Mouse (Mus musculus): Measurements from ENCODE around the gene Rtl8a.
"Not testable (repeated sequence)": the region's sequence is repeated elsewhere in the genome, so short reads cannot be mapped to it uniquely, and the experiment has no call there.

The Rtl8a gene

GRCm38 (mm10) chrX:53642980-53643961 lies at the start of gene Rtl8a:
Gene Rtl8a, minus strand, starts transcription at chrX:53643682.
- peak; percentile 69 for DNase-seq (ENCODE audit: low spot score)

- no peak for DNase-seq (ENCODE audit: low spot score)
These were observed 49.7 kb upstream of the Rtl8a start for GRCm38 (mm10) chrX:53693141-53693540.

- DNase-seq (ENCODE audit: low spot score): no peak
These were observed 48.6 kb upstream of the Rtl8a start for GRCm38 (mm10) chrX:53692065-53692464.

- DNase-seq (ENCODE audit: low spot score): not testable (repeated sequence)
These were observed 41.2 kb upstream of the Rtl8a start for GRCm38 (mm10) chrX:53684676-53685075.

GRCm38 (mm10) chrX:53682650-53683049 lies 39.2 kb upstream of the Rtl8a start:
- DNase-seq (ENCODE audit: low spot score): not testable (repeated sequence)

GRCm38 (mm10) chrX:53676943-53677342 lies 33.5 kb upstream of the Rtl8a start:
- peak; percentile 50 for DNase-seq (ENCODE audit: low spot score)

- not testable (repeated sequence) for DNase-seq (ENCODE audit: low spot score)
These were observed 27.2 kb upstream of the Rtl8a start for GRCm38 (mm10) chrX:53670696-53671095.

- peak; percentile 73 for DNase-seq (ENCODE audit: low spot score)
These were observed 26.8 kb upstream of the Rtl8a start, which contains the start of gene Rtl8b for GRCm38 (mm10) chrX:53670294-53670693. Gene Rtl8b, minus strand, starts transcription at chrX:53670408.

- not testable (repeated sequence) for DNase-seq (ENCODE audit: low spot score)
These were observed 26.2 kb upstream of the Rtl8a start for GRCm38 (mm10) chrX:53669557-53670270.

- not testable (repeated sequence) for DNase-seq (ENCODE audit: low spot score)
These were observed 9.4 kb upstream of the Rtl8a start for GRCm38 (mm10) chrX:53652917-53653316.

GRCm38 (mm10) chrX:53645885-53646284 lies 2.4 kb upstream of the Rtl8a start:
- no peak for DNase-seq (ENCODE audit: low spot score)

GRCm38 (mm10) chrX:53642604-53642979 lies 890 bp downstream of the Rtl8a start:
- not testable (repeated sequence) for DNase-seq (ENCODE audit: low spot score)

- not testable (repeated sequence) for DNase-seq (ENCODE audit: low spot score)
These were observed 5.4 kb downstream of the Rtl8a start for GRCm38 (mm10) chrX:53638107-53638506.

- DNase-seq (ENCODE audit: low spot score): not testable (repeated sequence)
These were observed 32.1 kb downstream of the Rtl8a start for GRCm38 (mm10) chrX:53611395-53611794.

GRCm38 (mm10) chrX:53610571-53610970 lies 32.9 kb downstream of the Rtl8a start:
- DNase-seq (ENCODE audit: low spot score): no peak

- DNase-seq (ENCODE audit: low spot score): not testable (repeated sequence)
These were observed 34.6 kb downstream of the Rtl8a start, which contains the start of gene Gm14597 for GRCm38 (mm10) chrX:53608879-53609278. Gene Gm14597, minus strand, starts transcription at chrX:53608979.

- DNase-seq (ENCODE audit: low spot score): no peak
These were observed 35.2 kb downstream of the Rtl8a start for GRCm38 (mm10) chrX:53608122-53608813.

- peak; percentile 50 for DNase-seq (ENCODE audit: low spot score)
These were observed 36.0 kb downstream of the Rtl8a start, which contains the start of gene Rtl8c for GRCm38 (mm10) chrX:53607242-53608121. Gene Rtl8c, plus strand, starts transcription at chrX:53608032.

GRCm38 (mm10) chrX:53606176-53606575 lies 37.3 kb downstream of the Rtl8a start:
- not testable (repeated sequence) for DNase-seq (ENCODE audit: low spot score)

GRCm38 (mm10) chrX:53599993-53600392 lies 43.5 kb downstream of the Rtl8a start:
- peak; percentile 31 for DNase-seq (ENCODE audit: low spot score)
